Mouse (Mus musculus): ENCODE results near the gene Slc26a3. TPM values are rescaled to one million over a fixed set of nuclear protein-coding genes. Genes with fewer than 3 reads are reported as not detected.

Gene Slc26a3
- not detected in 2 replicates for polyA plus RNA-seq (2012; ENCODE audit: insufficient read depth, insufficient read length, low replicate concordance, missing spikeins)

- TF ChIP-seq POLR2A (IDR thresholded peaks at IDR 0.05; ENCODE audit: insufficient read depth, low read depth, low read length) (no peak), CTCF (IDR thresholded peaks at IDR 0.05; ENCODE audit: insufficient read depth, low read depth, low read length) (no peak)
- no peaks in the 10 kb centered on the region for H3K4me1 ChIP-seq (ENCODE audit: control insufficient read depth, insufficient read depth, low read length)
- WGBS = 87% methylated on average over 3 of the region's 3 CpGs
- H3K4me3 ChIP-seq (ENCODE audit: insufficient read depth, low read depth, low read length) = no peak within 1 kb of the TSS
- H3K27ac ChIP-seq (ENCODE audit: insufficient read depth, low read depth, low read length) = no peak within 1 kb of the TSS
Observed at GRCm38 (mm10) chr12:31390571-31390970, at the start of gene Slc26a3. Gene Slc26a3, plus strand, starts transcription at chr12:31390871.

- Histone ChIP-seq H3K27ac (ENCODE audit: insufficient read depth, low read depth, low read length) (no peak overlapping the region), H3K4me3 (ENCODE audit: insufficient read depth, low read depth, low read length) (peak overlapping the region; percentile 74), H3K4me1 (ENCODE audit: control insufficient read depth, insufficient read depth, low read length) (no peaks in the 10 kb centered on the region)
- WGBS = 16% methylated on average over 15 of the region's 15 CpGs
- TF ChIP-seq CTCF (IDR thresholded peaks at IDR 0.05; ENCODE audit: insufficient read depth, low read depth, low read length) (no peak), POLR2A (IDR thresholded peaks at IDR 0.05; ENCODE audit: insufficient read depth, low read depth, low read length) (no peak)
Observed at GRCm38 (mm10) chr12:31350191-31350943, 40.3 kb upstream of the Slc26a3 start.

GRCm38 (mm10) chr12:31350944-31351928 lies 39.4 kb upstream of the Slc26a3 start, which contains the start of gene Dld:
Gene Dld, minus strand, starts transcription at chr12:31351453.
- peak within 1 kb of the TSS; percentile 74; the same call in 1 of the 2 replicates for H3K27ac ChIP-seq (ENCODE audit: insufficient read depth, low read depth, low read length)
- peak; percentile 59 for TF ChIP-seq POLR2A (IDR thresholded peaks at IDR 0.05; ENCODE audit: insufficient read depth, low read depth, low read length)
- TF ChIP-seq CTCF (IDR thresholded peaks at IDR 0.05; ENCODE audit: insufficient read depth, low read depth, low read length) = no peak
- WGBS = 5% methylated on average over 66 of the region's 66 CpGs

DNA sequence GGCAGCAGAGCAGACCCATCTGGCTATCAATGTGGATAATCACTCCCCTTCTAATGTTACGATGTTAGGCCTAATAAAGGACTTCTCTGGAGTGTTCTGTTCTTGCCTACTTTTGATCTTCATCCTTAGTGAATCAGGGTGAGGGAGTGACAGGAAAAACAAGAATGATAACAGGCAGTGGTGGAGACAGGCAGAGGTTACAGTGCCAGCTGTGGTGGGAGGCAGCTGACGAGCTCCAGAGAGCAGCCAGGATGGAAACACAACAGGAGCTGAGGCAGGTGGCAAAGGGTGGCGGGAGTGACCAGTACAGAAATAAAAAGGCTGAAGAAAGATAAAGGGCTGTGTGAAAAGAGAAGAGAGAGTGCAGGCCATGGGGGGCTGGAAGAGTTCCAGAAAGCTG lies 24.2 kb upstream of the Slc26a3 start:
- Histone ChIP-seq H3K4me3 (ENCODE audit: insufficient read depth, low read depth, low read length) (no peak overlapping the region), H3K27ac (ENCODE audit: insufficient read depth, low read depth, low read length) (no peak overlapping the region), H3K4me1 (ENCODE audit: control insufficient read depth, insufficient read depth, low read length) (no peaks in the 10 kb centered on the region)
- 46% methylated on average over 3 of the region's 3 CpGs for WGBS
- no peak for TF ChIP-seq CTCF (IDR thresholded peaks at IDR 0.05; ENCODE audit: insufficient read depth, low read depth, low read length)

More at GRCm38 (mm10) chr12:31350944-31351928, 39.4 kb upstream of the Slc26a3 start, which contains the start of gene Dld:
- Histone ChIP-seq H3K4me1 (ENCODE audit: control insufficient read depth, insufficient read depth, low read length) (no peaks in the 10 kb centered on the region), H3K4me3 (ENCODE audit: insufficient read depth, low read depth, low read length) (peak within 1 kb of the TSS; percentile 74)

- 72% methylated on average over 5 of the region's 5 CpGs for whole genome bisulfite sequencing
- H3K4me1 ChIP-seq (ENCODE audit: control insufficient read depth, insufficient read depth, low read length) = no peaks in the 10 kb centered on the region
- no peak for TF ChIP-seq POLR2A (IDR thresholded peaks at IDR 0.05; ENCODE audit: insufficient read depth, low read depth, low read length)
- TF ChIP-seq CTCF (IDR thresholded peaks at IDR 0.05; ENCODE audit: insufficient read depth, low read depth, low read length) = no peak
- no peak overlapping the region for H3K4me3 ChIP-seq (ENCODE audit: insufficient read depth, low read depth, low read length)
- no peak overlapping the region for H3K27ac ChIP-seq (ENCODE audit: insufficient read depth, low read depth, low read length)
Observed at GRCm38 (mm10) chr12:31367721-31368120, 22.9 kb upstream of the Slc26a3 start.

- TF ChIP-seq POLR2A (IDR thresholded peaks at IDR 0.05; ENCODE audit: insufficient read depth, low read depth, low read length) (no peak), CTCF (IDR thresholded peaks at IDR 0.05; ENCODE audit: insufficient read depth, low read depth, low read length) (no peak)
- Histone ChIP-seq H3K27ac (ENCODE audit: insufficient read depth, low read depth, low read length) (no peak overlapping the region), H3K4me3 (ENCODE audit: insufficient read depth, low read depth, low read length) (no peak overlapping the region), H3K4me1 (ENCODE audit: control insufficient read depth, insufficient read depth, low read length) (no peaks in the 10 kb centered on the region)
- 89% methylated on average over 1 of the region's 1 CpGs for WGBS
Observed at GRCm38 (mm10) chr12:31369118-31369517, 21.6 kb upstream of the Slc26a3 start.

GRCm38 (mm10) chr12:31369656-31370055 lies 21.0 kb upstream of the Slc26a3 start:
- TF ChIP-seq CTCF (IDR thresholded peaks at IDR 0.05; ENCODE audit: insufficient read depth, low read depth, low read length) (no peak), POLR2A (IDR thresholded peaks at IDR 0.05; ENCODE audit: insufficient read depth, low read depth, low read length) (no peak)
- WGBS = 84% methylated on average over 7 of the region's 7 CpGs
- no peaks in the 10 kb centered on the region for H3K4me1 ChIP-seq (ENCODE audit: control insufficient read depth, insufficient read depth, low read length)

GRCm38 (mm10) chr12:31374603-31375282 lies 15.9 kb upstream of the Slc26a3 start:
- 31% methylated on average over 9 of the region's 9 CpGs for WGBS
- Histone ChIP-seq H3K27ac (ENCODE audit: insufficient read depth, low read depth, low read length) (no peak overlapping the region), H3K4me3 (ENCODE audit: insufficient read depth, low read depth, low read length) (no peak overlapping the region), H3K4me1 (ENCODE audit: control insufficient read depth, insufficient read depth, low read length) (0 out of 2 replicates have a peak, but pooled peaks cover 2% of the 10 kb centered on the region)
- TF ChIP-seq POLR2A (IDR thresholded peaks at IDR 0.05; ENCODE audit: insufficient read depth, low read depth, low read length) (no peak), CTCF (IDR thresholded peaks at IDR 0.05; ENCODE audit: insufficient read depth, low read depth, low read length) (peak; percentile 49; the same call in 1 of the 2 replicates)

More at GRCm38 (mm10) chr12:31369656-31370055, 21.0 kb upstream of the Slc26a3 start:
- no peak overlapping the region for H3K27ac ChIP-seq (ENCODE audit: insufficient read depth, low read depth, low read length)
- no peak overlapping the region for H3K4me3 ChIP-seq (ENCODE audit: insufficient read depth, low read depth, low read length)
